Mouse (Mus musculus) forebrain, postnatal 0 days (tissue): Measurements from ENCODE around the gene Hsd17b12. TPM values are rescaled to one million over a fixed set of nuclear protein-coding genes. Genes with fewer than 3 reads are reported as not detected.
A peak's percentile ranks its signal among the peaks of the same experiment; 100 is the strongest.

ENCODE experiments used
- ATAC-seq: fragments of 200-750 bp; cut with Nextera tagmentation; 2 replicates; pipeline ENCODE4 v1.8.0; 2017; ENCODE audit warnings: mild to moderate bottlenecking, moderate library complexity
- DNase-seq: peaks from one replicate; pipeline ENCODE4 v3.0.0-alpha.2; 2015
- H3K27ac ChIP-seq: fragments of 300-500 bp; sonication (generic); 2 replicates; pipeline ENCODE4 v1.5.1; 2014; ENCODE audit warnings: low read depth, mild to moderate bottlenecking, antibody characterized with exemption, low read length, moderate library complexity, mixed read lengths
- H3K27me3 ChIP-seq: fragments of 300-500 bp; sonication (generic); 2 replicates; pipeline ENCODE4 v1.6.1; 2014; ENCODE audit warnings: mild to moderate bottlenecking, low read length, mixed read lengths; ENCODE audit not compliant: insufficient read depth
- H3K36me3 ChIP-seq: fragments of 300-500 bp; sonication (generic); 2 replicates; pipeline ENCODE4 v1.6.1; 2014; ENCODE audit warnings: mild to moderate bottlenecking, moderate library complexity; ENCODE audit not compliant: insufficient read depth
- H3K4me1 ChIP-seq: fragments of 300-500 bp; sonication (generic); 2 replicates; pipeline ENCODE4 v1.6.1; 2014; ENCODE audit warnings: antibody characterized with exemption; ENCODE audit not compliant: insufficient read depth
- H3K4me2 ChIP-seq: fragments of 300-500 bp; sonication (generic); 2 replicates; pipeline ENCODE4 v1.6.1; 2014; ENCODE audit warnings: low read depth, mild to moderate bottlenecking, moderate library complexity
- H3K4me3 ChIP-seq: fragments of 300-500 bp; sonication (generic); 2 replicates; pipeline ENCODE4 v1.5.1; 2014; ENCODE audit warnings: low read depth, low read length, mixed read lengths
- H3K9ac ChIP-seq: fragments of 300-500 bp; sonication (generic); 2 replicates; pipeline ENCODE4 v1.6.1; 2014; ENCODE audit warnings: mild to moderate bottlenecking
- H3K9me3 ChIP-seq: fragments of 300-500 bp; sonication (generic); 2 replicates; pipeline ENCODE4 v1.6.1; 2016; ENCODE audit warnings: low read length
- CTCF ChIP-seq: sonication (generic); IDR thresholded peaks from 2 replicates; pipeline ENCODE4 v1.5.1; 2016; ENCODE audit warnings: antibody characterized with exemption, control low read depth, low read depth
- WGBS: fragments of 180-500 bp; shearing (Covaris S2); extraction: QIAGEN DNeasy Blood & Tissue Kit; methylation state at CpG from one replicate; pipeline ENCODE4 v1.1.7; 2014; 5-methylcytosine and 5-hydroxymethylcytosine counted together
- polyA plus RNA-seq: library from polyadenylated mRNA; unstranded; fragments of >200 nt; fragmentation: Nextera tagmentation; extraction: Ambion mirVana; gene quantifications from 2 replicates; pipeline ENCODE4 v1.2.1, GENCODE M21; 2015
- total RNA-seq: library from RNA; depleted of rRNA; stranded (reverse); fragments of >200 nt; gene quantifications from 2 replicates; pipeline ENCODE4 v1.2.3, GENCODE M21; 2014; rRNA removed

Gene Hsd17b12
- total RNA-seq: 64.1 and 75.8 TPM in 2 replicates
- 134 and 142 TPM in 2 replicates for polyA plus RNA-seq

DNA sequence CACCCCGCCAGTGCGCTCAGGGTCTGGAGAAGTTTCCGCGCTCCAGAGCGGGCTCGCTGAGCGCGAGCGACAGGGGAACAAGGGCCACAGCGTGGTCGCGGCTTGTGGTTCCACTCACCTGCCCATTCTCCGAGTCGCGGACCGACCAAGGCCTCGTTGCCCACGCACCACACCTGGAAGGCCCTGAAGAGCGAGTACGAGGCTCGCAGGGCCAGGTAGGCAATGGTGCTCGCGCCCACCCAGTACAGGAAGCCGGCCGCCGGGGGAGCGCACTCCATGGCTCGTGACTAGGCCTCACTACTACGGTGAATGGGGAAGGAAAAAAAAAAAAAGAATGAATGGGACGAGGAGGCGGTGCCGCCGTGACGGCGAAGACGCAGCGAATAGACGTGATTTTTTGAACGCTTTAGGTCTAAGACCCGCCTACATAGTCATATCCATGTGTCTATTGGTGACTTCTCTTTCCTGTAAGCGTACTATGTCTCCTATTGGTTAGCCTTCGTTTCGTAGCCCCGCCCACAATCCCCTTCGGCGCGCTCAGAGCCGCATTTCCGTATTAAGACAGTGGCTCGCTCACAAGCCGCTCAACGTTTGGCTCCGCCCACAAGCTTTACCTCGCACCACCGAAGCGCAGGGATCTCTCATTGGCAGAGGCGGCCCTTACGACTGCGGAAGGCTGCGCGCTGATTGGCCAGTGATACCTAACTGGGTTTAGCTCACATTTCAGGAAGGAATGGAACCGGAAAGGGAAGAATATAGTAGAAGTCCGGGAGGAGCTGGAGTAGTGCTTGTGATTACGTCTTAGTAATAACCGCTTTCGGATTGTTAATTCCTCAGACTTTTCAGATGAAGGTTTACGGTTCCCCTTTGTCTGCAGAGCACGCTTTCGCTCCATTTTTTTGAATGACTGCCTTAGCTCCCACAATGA is at the start of gene Hsd17b12:
Gene Hsd17b12 (minus strand): TSS at position 373 of the 928 bp plus-strand sequence.
- TF ChIP-seq CTCF: peak; percentile 25; the same call in 1 of the 2 replicates
- Histone ChIP-seq H3K27ac (peak within 1 kb of the TSS; percentile 87), H3K4me2 (peak within 1 kb of the TSS; percentile 64), H3K9ac (peak within 1 kb of the TSS; percentile 89), H3K4me1 (peaks cover 4% of the 10 kb centered on the region; the same call in 1 of the 2 replicates), H3K4me3 (peak within 1 kb of the TSS; percentile 95), H3K9me3 (no peaks in the 10 kb centered on the region), H3K36me3 (no peaks in the 10 kb centered on the region), H3K27me3 (no peaks in the 10 kb centered on the region)
- DNase-seq (peak; percentile 100), ATAC-seq (peak; percentile 99)
- 1% methylated on average over 69 of the region's 69 CpGs for WGBS

- no peak overlapping the region for H3K4me3 ChIP-seq
- 78% methylated on average over 2 of the region's 2 CpGs for WGBS
- no peaks in the 10 kb centered on the region for H3K4me1 ChIP-seq
- H3K9ac ChIP-seq: no peak overlapping the region
- TF ChIP-seq CTCF: no peak
- no peaks in the 10 kb centered on the region; the same call in 1 of the 2 replicates for H3K27me3 ChIP-seq
- no peak for DNase-seq
- H3K4me2 ChIP-seq: no peak overlapping the region
- ATAC-seq: no peak
- no peaks in the 10 kb centered on the region for H3K9me3 ChIP-seq
- no peak overlapping the region for H3K27ac ChIP-seq
- no peaks in the 10 kb centered on the region for H3K36me3 ChIP-seq
These were observed 27.1 kb upstream of the Hsd17b12 start for GRCm38 (mm10) chr2:94184906-94185305.

GRCm38 (mm10) chr2:94184142-94184541 is 26.4 kb upstream of the Hsd17b12 start:
- 5% methylated on average over 6 of the region's 6 CpGs for WGBS
- Histone ChIP-seq H3K27ac (no peak overlapping the region), H3K4me2 (no peak overlapping the region), H3K36me3 (no peaks in the 10 kb centered on the region), H3K9ac (no peak overlapping the region), H3K4me3 (no peak overlapping the region), H3K4me1 (no peaks in the 10 kb centered on the region), H3K27me3 (no peaks in the 10 kb centered on the region; the same call in 1 of the 2 replicates), H3K9me3 (no peaks in the 10 kb centered on the region)
- ATAC-seq: no peak
- no peak for DNase-seq
- no peak for TF ChIP-seq CTCF

GRCm38 (mm10) chr2:94179030-94179407 is 21.3 kb upstream of the Hsd17b12 start:
- 0% methylated on average over 3 of the region's 3 CpGs for WGBS
- peaks cover 10% of the 10 kb centered on the region; the same call in 1 of the 2 replicates for H3K4me1 ChIP-seq
- no peak overlapping the region for H3K9ac ChIP-seq
- H3K9me3 ChIP-seq: no peaks in the 10 kb centered on the region
- no peak for DNase-seq
- no peak for TF ChIP-seq CTCF
- no peaks in the 10 kb centered on the region for H3K27me3 ChIP-seq
- ATAC-seq: peak; percentile 53
- H3K27ac ChIP-seq: no peak overlapping the region
- no peaks in the 10 kb centered on the region for H3K36me3 ChIP-seq
- H3K4me3 ChIP-seq: peak overlapping the region; percentile 94
- H3K4me2 ChIP-seq: peak overlapping the region; percentile 85

- 1% methylated on average over 22 of the region's 22 CpGs for WGBS
- H3K27ac ChIP-seq: no peak overlapping the region
- no peaks in the 10 kb centered on the region for H3K9me3 ChIP-seq
- DNase-seq (peak; percentile 92), ATAC-seq (peak; percentile 100)
- no peaks in the 10 kb centered on the region for H3K36me3 ChIP-seq
- H3K4me3 ChIP-seq: peak overlapping the region; percentile 94
- peaks cover 10% of the 10 kb centered on the region; the same call in 1 of the 2 replicates for H3K4me1 ChIP-seq
- peak overlapping the region; percentile 81 for H3K9ac ChIP-seq
- TF ChIP-seq CTCF: no peak
- H3K4me2 ChIP-seq: peak overlapping the region; percentile 85
- H3K27me3 ChIP-seq: no peaks in the 10 kb centered on the region
These were observed 20.7 kb upstream of the Hsd17b12 start for GRCm38 (mm10) chr2:94178321-94179029.

- Histone ChIP-seq H3K27me3 (no peaks in the 10 kb centered on the region), H3K27ac (no peak overlapping the region), H3K4me2 (no peak overlapping the region), H3K36me3 (no peaks in the 10 kb centered on the region), H3K9ac (no peak overlapping the region), H3K4me1 (peaks cover 10% of the 10 kb centered on the region; the same call in 1 of the 2 replicates), H3K4me3 (no peak overlapping the region), H3K9me3 (no peaks in the 10 kb centered on the region)
- no peak for ATAC-seq
- no peak for TF ChIP-seq CTCF
- no peak for DNase-seq
- WGBS: 84% methylated on average over 6 of the region's 6 CpGs
These were observed 19.5 kb upstream of the Hsd17b12 start for GRCm38 (mm10) chr2:94177294-94177693.

DNA sequence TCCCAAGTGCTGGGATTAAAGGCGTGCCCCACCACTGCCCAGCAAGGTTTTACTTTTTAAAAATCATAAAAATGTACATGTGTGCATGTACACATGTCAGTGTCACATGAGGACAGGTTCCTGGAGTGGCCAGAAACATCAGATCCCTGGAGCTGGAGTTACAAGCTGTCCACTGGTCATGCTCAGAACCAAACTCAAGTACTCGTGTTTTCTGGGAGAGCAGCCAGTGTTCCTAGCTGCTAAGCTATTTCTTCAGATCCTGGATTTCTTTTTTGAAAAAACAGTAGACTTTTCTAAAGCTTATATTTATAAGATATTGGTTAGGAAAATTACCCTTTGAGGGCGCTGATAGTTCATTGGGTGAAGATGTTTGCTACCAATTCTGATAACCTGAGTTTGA is 18.6 kb upstream of the Hsd17b12 start:
- Histone ChIP-seq H3K4me1 (peaks cover 10% of the 10 kb centered on the region; the same call in 1 of the 2 replicates), H3K9me3 (no peaks in the 10 kb centered on the region), H3K27ac (no peak overlapping the region), H3K4me3 (no peak overlapping the region), H3K9ac (no peak overlapping the region), H3K27me3 (no peaks in the 10 kb centered on the region), H3K4me2 (no peak overlapping the region), H3K36me3 (no peaks in the 10 kb centered on the region)
- 90% methylated on average over 3 of the region's 3 CpGs for WGBS
- TF ChIP-seq CTCF: no peak
- ATAC-seq: no peak
- DNase-seq: no peak
